Mouse (Mus musculus): Measurements from ENCODE around the gene Cln6.
"Not testable (repeated sequence)": the region's sequence is repeated elsewhere in the genome, so short reads cannot be mapped to it uniquely, and the experiment has no call there.

The Cln6 gene

DNA sequence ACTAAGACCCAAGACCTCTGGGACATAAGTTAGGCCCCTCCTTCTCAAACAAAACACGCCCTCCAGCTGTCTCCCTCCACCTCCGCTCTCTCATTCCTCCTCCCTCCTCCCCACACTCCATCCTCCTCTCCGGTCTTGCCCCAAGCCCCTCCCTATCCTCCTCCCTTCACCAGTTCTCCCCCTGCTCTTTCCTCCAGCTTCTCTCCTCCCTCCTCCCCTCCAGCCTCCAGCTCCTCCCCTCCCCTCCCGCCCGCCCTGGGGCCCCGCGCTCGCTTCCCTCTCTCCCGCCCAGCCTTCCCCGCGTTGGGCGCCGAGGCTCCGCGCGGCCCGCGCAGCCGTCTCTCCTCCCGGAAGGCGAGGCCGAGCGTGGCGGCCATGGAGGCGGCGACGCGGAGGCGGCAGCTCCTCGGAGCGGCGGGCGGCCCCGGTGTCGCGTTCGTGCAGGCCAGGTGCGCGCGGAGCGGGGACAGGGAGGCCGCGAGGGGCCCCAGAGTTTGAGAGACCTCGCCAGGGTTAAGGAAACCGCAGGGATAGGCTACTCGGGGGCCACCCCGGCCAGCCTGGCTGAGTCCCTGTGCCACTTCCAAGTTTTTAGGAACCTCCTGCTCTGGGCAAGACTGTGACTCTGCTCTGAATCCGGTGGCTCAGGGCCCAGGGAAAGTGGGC lies at the start of gene Cln6:
Gene Cln6 (plus strand): TSS at position 280 of the 666 bp plus-strand sequence.
- peak; percentile 87 for DNase-seq

DNA sequence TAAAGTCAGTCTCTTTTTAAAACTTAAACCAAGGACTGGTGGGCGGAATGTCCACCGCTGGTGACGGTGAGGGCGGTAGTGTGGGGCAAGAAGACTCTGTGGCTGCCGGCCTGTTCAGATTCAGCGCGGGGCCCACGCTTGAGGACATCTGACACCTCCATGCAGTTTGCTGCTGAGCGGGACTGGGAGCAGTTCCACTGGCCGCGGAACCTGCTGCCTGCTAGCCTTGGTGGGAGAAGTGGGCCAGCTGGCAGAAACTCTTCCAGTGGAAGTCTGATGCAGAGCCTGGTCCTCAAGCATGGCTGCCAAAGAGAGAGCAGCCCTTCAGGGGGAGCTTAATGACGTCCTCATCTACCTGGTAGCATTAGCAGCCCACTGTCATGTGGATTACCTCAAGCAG lies 48.7 kb upstream of the Cln6 start:
- DNase-seq: no peak

DNA sequence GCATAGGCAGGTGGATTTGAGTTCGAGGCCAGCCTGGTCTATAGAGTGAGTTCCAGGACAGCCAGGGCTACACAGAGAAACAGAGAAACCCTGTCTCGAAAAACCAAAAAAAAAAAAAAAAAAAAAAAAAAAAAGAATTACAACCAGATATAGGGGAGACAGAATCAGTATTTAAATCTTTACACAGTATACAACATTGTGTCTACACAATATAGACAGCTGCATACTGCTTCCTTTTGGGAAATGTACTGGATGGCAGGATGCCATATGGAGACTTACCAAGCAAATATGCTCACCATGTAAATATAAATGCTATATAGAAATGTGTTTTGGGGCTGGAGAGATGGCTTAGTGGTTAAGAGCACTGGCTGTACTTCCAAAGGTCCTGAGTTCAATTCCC lies 39.4 kb upstream of the Cln6 start:
- not testable (repeated sequence) for DNase-seq

DNA sequence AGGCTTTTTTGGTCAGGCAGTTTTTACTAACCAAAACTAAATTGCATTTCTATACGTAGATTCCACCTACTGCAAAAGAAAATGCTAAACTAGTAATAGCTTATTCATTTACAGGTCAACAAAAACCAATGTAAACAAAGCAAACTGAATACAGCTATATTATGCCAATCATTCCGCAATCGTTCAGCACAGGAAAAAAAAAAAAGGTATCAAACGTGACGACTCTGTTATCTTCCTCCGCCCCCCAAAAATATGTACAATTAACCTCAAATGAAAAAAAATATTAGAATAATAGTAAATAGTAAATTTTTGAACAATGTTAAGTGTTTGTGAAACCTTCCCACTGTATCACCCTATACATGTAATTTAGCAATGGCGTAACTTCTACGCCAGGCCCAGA lies 28.5 kb upstream of the Cln6 start:
- DNase-seq: no peak

DNA sequence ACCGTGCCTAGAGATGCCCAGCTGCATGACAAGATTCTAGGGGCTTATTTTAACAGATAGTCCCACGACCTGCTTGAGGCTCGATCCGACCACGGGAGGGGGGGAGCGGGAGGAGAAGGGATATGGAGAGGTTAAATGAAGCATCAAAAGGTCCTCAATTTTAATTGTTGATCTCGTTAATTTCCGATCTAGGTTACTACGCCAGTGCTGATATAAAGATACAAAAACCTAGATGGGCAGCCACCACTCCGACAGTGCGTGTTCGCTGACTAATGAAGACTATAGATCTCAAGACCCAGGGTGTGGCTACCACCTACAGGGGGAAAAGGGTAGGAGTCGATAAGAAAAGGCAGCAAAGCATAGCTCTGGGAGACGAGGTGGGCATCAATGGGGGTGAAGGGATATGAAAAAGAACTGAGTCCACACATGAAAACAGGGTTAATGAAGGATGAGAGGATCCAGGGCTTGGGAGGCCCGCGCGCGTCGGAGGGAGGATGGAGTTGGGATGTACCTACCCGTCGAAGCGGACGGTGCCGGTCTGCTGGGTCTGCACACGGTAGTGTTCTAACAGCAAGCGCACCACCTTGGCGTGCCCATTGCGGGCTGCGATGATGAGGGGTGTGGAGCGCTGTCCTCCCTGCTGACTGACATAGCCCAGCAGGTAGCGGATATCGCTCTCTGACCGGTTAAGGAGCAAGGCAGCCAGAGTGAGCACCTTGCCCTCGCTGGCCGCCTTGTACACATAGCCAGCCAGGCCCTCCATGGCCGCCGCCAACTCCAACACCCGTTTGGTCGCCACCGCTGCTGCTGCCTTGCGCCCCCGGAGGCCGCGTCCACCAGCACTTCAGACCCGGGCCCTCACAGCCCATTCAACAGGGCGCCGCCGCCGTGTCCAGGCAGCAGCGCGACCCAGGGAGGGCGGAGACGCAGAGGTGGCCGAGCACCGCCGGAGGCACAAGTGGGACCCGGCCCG lies 27.8 kb upstream of the Cln6 start:
- DNase-seq: peak; percentile 38

DNA sequence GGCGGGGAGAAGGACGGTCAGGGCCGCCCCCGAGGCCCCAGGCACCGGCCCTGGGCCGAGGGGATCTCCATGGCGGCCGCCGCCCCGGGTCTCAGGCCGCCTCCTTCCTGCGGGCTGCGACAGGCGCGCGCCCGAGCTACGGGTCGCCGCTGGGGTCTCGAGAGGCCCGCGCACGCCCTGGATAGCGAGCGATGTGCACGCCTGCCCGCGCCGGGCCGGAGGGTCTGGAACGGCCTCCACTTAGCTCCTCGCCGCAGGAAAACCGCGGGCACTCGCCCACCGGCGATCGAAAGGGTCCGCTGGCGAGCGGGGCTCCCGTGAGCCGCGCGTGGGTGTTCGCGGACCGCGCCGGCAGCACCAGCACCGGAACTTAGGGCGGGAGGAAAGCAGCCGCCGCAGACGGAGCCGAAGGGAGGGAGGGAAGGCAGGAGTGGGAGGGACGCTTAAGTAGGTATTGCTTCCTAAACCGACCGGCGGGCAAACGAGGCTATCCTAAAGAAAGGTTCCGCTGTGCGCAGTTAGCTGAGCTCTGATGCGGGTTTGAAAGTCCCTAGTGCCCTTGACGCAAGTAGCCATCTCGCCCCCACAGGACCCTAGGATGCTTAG lies 27.0 kb upstream of the Cln6 start, which contains the start of gene Fem1b:
Gene Fem1b (minus strand): TSS at position 419 of the 606 bp plus-strand sequence.
- peak; percentile 93 for DNase-seq

DNA sequence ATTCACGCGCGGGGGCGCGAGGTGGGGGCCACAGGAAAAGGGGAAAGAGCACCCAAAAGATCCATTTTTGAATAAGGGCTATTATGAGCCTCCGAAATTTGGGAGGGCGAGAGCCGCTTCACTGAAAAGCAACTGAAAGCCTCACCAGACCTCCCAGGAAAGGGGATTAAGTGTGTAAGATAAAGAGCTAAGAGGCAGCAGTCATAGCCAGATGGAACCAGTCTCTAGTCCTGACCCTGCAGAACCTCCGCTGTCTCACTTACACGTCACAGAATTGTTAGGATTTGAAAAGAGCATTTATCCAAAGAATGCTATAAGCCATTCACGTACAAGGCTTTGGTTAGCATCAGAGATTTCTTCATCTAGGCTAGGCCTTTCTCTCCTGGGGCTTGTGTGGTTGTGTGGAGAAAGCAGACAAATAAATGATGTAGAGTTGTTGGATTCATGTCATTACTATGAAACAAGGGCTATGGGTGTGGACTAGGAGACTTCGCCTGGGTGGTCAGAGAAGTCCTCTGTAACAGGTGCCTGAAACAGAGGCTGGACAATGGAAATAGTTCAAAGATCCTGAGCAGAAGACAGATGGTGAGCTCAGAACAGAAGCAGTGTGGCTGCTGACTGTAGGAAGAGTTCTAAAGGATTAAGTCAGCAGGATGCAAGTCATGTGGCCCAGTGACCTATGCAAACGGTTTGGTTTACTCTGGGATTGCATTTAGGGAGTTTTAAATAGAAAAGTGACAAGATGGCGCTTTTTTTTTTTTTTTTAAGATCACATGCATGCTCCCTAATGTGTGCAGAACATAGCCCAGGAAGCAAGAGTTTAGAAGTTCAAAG lies 26.2 kb upstream of the Cln6 start:
- no peak for DNase-seq

DNA sequence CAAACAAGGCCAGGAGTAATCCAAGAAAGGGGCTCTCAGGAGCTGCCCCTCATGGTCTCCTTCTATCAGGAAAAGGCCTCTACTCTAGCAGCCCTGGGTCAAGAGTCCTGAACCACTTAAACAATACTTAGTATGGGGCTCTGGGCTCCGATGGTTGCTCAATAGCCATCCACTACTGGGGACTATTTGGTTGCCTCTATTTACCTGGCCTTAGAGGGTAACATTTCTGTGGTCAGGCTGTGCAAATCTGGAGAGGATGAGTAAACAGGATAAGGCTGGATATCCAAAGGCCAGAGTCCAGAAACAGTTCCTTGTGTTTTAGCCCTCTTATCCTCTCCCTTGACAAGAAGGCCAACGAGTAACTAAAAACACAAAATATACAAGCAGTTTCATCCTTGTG lies 23.8 kb upstream of the Cln6 start:
- DNase-seq: no peak

DNA sequence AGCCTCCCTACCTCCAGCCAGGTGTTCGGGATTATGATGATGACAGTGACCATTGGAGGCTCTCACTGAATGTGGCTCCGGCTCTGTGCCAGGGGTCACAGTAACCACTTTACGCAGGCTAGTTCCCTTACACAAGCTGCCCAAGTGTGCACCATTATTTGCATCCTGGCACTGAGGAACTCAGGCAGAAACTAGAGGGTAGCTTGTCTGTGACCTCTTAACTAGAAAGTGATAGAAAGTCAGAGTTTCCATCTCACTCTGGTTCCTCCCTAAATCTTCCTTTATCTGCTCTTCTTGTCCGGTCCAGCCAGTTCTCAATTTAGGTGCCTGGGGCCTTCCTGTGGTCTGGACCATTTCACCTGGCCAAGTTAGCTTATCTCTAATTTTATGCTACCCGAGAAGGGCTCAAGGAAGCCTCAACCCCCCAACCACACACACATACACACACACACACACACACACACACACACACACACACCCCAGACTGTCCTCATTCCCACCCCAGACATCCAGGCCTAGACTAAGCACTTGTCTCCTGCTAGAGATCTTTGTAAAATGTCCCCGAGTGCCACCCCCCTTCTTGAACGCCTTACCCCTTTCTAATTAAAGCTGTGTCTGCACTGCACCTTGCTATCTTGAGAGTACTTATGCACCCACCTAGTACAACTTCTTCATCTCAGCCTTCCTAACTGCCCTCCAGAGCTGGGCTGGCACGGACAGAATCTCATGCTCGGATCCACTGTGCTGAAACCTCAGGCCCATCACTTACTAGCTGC lies 22.1 kb upstream of the Cln6 start:
- DNase-seq: no peak

DNA sequence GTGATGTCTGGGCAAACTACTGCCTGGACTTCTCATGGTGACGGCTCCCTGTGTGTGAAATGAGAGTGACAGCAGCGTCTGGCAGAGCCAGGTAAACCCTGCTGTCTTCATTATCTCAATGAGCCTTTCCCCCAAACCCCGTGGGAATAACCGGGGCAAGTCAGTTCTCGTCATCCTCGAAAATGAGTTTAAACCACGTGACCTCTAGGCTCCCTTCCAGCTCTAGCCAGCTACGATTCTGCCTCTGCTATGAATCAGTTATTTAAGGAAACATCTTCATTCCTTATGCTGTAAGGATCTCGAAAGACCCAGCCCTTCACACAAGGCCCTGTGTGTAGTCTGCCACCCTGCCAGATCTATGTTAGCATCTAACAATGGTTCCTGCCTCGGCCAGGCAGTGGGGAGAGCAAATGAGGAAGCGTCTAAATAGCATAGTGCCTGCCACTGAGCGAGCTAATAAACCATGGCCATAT lies 21.4 kb upstream of the Cln6 start:
- no peak for DNase-seq

DNA sequence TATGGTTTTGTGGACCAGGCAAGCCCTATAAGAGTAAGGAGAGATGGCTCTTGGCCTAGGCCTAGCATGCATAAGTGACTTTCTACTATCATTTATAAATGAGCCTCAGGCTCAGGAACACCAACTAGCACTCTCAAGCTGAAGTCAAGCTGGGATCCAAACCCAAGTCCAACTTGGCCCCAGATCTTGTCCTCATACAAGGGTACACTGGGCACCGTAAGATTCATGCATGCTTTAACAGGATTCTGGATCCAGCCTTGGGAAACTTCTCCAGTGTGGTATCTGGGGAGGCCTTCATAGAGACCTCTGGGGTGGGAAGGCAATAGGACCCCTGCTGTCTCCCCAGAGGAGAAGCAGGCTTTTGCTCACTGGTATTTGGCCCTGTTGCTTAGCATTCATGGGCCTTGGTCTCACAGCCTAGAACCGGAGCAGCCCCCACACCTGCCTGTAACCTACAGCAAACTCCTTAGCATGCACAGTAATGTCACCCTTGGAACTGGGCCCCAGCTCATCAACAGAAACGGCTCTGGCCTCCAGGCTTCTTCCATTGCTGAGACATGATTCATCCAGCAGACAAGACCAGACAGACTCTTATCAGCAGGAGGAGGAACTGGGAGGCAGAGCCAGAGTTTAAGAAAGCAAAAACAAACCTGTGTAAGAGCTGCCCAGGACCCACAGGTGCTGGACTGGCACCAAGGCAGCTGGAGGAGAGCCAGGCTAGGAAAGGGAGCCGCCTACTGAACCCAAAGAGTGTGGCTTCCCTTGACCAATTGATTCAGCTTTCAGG lies 20.6 kb upstream of the Cln6 start:
- DNase-seq: no peak

DNA sequence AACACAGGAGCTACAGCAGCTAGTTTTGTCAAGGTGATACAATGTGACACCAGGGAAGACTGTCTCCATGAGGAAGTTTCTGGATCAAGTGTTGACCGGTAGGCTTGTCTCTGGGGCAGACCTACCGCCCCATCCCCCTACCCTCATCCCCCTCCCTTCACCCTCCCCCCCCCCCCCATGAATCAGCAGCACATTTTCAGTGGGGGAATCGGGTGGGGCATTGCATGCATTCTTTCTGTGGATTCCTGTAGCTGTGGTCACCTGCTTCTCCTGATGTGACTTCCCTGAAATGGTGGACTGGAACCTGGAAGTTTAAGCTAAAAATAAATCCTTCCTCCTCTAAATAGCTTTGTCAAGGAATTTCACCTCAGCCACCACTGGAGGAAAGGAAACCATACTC lies 19.1 kb upstream of the Cln6 start:
- no peak for DNase-seq

DNA sequence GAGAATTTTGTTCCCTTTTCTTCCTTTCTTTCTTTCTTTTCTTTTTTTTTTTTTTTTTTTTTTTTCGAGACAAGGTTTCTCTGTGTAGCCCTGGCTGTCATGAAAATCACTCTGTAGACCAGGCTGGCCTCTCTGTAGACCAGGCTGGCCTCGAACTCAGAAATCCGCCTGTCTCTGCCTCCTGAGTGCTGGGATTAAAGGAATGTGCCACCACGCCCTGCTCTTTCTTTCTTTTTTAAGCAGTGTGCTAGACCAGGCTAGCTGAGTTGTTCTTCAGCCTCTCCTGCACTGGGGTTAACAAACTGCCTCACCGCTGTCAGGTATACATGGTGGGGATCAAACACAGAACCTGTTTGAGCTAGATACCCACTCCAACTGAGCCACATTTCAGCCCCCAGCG lies 18.7 kb upstream of the Cln6 start:
- DNase-seq: not testable (repeated sequence)

DNA sequence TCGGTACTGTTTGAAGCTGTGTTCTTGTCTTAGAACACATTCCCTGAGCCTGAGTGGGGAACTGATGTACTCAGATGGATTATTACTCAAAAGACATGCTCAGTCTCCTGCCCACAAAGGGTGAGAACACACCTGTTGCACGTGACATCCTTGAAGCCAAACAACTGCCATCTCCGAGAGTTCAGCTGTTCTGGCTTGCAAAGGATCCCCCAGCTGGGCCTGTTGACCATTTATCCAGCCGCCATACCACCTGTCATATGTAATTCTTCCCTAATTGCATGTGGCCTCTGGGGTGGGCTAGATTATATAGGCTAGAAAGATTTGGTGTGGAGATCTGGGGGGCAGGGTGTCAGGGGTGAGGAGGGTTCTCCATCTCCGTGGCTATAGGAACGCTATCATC lies 17.8 kb upstream of the Cln6 start:
- DNase-seq: no peak

DNA sequence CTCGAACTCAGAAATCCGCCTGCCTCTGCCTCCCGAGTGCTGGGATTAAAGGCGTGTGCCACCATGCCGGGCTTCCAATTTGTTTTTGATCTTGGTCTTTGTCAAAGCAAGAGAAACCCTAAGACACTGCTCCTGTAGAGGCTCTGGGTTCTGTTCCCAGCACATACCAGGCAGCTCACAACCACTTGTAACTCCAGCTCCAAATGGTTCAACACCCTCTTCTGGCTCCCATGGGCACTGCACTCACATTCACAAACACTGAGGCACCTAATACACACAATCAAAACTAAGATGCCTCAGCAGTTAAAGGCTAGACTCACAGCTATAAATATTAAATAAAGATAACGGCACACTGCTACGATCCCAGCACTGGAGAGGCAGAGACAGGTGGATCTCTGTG lies 16.8 kb upstream of the Cln6 start:
- DNase-seq: no peak

DNA sequence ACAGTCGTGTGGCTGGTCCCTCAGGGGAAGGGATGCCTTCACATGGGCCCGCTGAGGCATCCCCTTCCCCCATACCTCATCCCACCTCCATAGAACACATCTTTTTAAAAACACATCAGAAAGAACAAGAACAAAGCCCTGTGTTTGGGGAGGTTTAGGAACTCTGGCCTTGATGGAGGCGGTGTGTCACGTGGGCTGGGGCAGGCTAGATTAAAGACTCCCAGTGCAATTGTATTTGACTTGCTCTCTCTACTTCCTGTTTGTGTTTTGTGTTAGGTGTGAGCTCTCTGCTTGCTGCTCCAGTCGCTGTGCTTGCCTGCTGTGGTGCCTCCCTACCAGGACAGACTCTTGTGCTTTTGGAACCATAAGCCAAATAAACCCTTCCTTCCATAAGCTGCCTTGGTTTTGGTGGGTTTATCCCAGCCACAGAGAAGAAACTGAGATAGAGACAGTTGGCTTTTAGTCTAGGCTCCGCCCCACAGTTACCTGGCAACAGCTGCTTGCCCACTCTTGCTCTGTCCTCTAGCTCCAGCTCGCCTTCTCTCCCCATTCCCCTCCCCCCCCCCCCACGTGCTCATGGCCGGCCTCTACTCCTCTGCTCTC lies 12.7 kb upstream of the Cln6 start:
- peak; percentile 56 for DNase-seq

DNA sequence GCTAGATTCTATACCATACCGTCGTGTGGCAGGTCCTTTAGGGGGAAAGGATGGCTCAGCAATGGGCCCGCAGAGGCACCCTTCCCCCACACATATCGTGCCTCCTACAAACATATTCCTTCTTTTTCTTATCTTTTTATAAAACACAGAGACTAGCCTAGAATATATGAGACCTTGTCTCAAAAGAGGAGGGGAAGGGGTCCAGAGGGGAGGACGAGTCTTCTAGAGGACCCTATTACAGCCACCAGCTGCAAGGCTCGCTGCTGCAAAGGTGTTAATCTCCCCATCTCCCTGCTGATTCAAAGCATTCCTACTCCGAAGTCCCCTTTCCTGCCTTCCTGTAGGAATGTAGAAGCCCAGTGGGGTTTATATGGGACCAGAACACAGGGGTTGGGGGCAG lies 12.1 kb upstream of the Cln6 start:
- peak; percentile 17 for DNase-seq

DNA sequence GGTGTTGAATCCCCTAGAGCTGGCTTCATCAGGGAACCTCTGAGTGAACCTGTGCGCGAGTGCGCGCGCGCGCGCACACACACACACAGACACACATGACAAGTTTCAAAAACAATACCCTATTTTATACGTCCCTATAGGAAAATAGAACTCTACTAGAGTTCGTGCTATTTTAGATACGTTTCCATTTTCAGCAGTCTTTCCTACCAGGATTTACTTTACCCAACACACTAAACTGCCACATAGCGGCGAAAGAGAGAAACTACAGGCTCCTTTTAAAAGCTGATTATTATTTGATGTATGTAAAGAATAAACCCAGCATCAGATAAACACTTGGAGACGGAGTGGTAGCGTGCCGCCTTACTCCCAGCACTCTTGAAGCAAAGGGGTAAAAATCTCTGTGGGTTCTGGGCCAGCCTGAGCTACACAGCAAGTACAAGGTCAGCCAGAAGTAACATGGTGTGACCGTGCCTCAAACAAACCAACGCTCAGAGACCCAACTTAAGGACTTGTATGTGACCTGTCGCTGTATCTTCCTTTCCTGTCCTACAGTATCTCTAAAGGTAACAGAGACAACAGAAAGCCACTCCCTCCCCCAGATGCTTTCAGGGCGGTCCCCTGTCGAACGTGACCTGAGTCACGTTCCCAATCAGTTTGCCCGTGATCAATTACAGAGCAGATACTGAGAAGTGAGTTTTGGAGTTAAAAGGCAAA lies 10.5 kb upstream of the Cln6 start:
- DNase-seq: peak; percentile 26

DNA sequence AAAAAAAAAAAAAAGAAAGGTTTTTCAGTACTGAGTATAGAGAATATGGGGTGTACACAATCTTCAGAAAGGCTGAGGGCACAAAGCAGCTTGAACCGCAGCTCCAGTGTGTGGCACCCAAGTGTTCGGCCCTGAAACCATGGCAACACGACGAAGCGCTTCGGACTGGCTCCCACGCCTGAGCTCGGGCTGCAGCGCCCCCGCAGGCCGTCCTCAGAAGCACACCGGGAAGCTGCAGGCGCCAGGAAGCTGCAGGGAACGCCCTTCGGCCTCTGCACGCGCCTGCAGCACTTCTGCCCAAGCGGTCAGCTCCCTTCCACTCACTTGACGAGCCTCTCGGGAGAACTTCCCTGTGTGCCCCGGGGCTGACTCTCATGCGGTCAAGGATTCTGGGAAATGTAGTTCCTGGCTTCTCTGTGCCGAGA lies 9.9 kb upstream of the Cln6 start:
- peak; percentile 91 for DNase-seq

DNA sequence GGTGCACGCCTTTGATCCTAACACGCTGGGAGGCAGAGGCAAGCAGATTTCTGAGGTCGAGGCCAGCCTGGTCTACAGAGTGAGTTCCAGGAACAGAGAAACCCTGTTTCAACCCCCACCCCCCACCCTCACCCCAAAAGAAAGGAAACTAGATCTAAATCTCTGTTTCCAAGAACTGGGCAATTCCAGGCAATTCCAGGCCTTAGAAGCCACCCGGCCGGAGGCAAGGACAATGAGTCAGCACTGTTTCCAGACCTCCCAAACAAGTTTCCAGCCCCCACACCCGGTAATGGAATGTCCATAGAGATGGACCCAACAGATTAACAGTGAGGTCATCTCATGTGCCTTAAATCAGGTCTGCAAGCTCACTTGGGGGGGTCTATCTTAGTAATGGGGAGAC lies 8.7 kb upstream of the Cln6 start:
- no peak for DNase-seq
